Mouse (Mus musculus): Measurements from ENCODE around the gene Tubb4b.

GRCm38 (mm10) chr2:25238106-25238505 lies 13.6 kb upstream of the Tubb4b start:
- TF ChIP-seq ZNF384 (IDR thresholded peaks at IDR 0.05; ENCODE audit: low read depth, low read length): no peak
- TF ChIP-seq HCFC1 (IDR thresholded peaks at IDR 0.05; ENCODE audit: borderline replicate concordance, insufficient read depth, low read length): no peak
- TF ChIP-seq CHD2 (IDR thresholded peaks at IDR 0.05; ENCODE audit: low read depth, low read length): no peak
- TF ChIP-seq ZC3H11A (IDR thresholded peaks at IDR 0.05; ENCODE audit: borderline replicate concordance, low read depth, low read length): no peak
